Mouse (Mus musculus) gastrocnemius, postnatal 14 days (tissue): Measurements from ENCODE around the gene Nfyc. TPM values are rescaled to one million over a fixed set of nuclear protein-coding genes. Genes with fewer than 3 reads are reported as not detected.

ENCODE experiments used
- DNase-seq: peaks from one replicate; pipeline ENCODE4 v3.0.0; 2021; ENCODE audit warnings: mixed read lengths
- intact Hi-C: fragments of 180-260 bp; cut with DNase I; formaldehyde crosslinking; loops from one replicate; pipeline ENCODE4 v1.15.1; 2025; ENCODE audit warnings: low total_unique reads
- total RNA-seq, 2 experiments: library from RNA; stranded (reverse); gene quantifications; 2 replicates each; pipeline ENCODE4 v1.2.3; 2021

Gene Nfyc
- total RNA-seq, 2 experiments from 2014 or later, result 43.7 to 44.3 TPM

DNA sequence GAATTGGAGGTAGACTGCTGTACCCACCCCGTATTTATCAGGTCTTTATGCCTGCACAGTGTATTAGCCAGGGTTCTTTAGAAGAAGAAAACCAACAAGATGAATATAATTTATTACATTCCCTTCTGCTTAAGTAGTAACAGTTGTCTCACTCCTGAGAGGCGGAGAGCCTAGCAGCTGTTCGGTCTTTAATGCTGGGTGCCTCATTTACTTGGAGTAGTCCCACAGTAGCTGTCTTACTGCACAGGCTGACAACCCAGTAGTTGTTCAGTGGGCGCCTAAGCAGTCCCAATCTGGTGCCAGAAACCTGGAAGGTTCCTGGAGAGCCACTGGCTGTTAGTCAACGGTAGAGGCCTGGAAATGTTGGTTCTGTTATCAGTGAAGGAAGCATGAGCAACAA lies 605 bp downstream of the Nfyc start:
- DNase-seq, result no peak
- intact Hi-C loops, result no loop called here

DNA sequence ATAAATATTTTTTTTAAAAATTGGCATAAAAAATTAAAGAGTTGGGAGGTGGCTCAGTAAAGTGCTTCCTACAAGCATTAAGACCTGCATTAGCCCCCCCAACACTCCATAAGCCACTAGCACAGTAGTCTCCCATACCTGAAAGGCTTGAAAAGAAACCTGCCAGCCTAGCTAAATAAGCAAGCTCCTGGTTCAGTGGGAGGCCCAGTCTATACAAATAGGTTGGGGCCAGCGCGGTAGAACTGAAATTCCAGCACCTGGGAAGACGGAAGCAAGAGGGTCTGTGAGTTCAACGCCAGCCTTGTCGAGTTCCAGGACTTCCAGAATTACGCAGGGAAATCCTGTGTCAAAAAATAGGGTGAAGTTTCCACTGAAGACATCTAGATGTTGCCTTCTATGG lies 5.0 kb downstream of the Nfyc start:
- DNase-seq, result no peak
- intact Hi-C loops, result no loop called here

DNA sequence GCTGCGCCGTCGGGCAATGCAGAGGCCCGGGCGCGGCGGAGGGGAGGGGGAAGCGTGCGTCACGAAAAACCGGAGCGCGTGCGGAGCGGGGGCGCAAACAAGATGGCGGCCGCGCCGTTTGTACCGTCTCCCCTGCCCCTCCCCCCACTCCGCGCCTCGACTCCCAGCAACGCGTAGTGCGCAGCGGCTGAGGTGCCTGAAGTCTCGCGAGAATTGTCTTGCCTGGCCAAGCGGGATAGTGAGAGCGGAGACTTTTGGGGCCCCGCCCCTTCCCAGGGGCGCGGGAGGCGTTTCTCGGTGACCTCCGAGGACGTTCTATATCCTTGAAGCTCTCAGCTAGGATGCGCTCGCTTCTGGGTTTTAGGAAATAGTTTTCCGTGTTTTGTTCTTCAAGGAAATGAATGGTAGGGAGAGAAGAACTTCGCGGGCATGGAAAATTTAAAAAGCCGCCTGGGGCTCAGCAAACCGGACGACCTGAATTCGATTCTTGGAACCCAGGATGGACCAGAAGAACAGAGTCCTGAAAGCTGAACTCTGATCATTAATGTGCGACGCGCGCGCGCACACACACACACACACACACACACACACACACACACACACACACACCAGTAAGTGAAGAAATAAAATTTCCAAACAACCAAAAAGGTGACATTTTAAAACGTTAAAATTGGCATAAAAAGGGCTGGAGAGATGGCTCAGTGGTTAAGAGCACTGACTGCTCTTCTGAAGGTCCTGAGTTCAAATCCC lies 5.6 kb downstream of the Nfyc start:
- DNase-seq, result peak; percentile 99
- intact Hi-C loops, result no loop called here

DNA sequence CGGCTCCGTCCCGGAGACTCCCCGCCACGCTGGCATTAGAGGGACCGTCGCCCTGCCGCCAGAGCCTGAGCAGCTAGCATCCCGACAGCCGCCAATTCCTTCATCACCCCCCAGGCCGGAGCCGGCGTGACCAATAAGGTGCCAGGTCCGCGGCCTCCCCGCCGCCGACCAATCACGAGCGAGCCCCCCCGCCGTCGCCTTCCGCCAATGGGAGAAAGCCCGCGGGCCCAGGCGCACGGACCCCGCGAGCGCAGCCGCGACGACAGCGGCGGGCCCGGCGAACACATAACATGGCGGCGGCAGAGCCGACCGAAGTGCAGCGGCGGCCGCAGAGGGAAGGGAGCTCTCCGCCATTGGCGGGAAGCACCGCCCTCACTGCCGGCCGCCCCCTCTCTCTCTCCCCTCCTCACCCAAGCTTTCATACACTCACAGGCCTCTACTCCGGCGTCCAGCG lies 6.2 kb downstream of the Nfyc start:
- intact Hi-C loops, result no loop called here
- DNase-seq, result peak; percentile 98

DNA sequence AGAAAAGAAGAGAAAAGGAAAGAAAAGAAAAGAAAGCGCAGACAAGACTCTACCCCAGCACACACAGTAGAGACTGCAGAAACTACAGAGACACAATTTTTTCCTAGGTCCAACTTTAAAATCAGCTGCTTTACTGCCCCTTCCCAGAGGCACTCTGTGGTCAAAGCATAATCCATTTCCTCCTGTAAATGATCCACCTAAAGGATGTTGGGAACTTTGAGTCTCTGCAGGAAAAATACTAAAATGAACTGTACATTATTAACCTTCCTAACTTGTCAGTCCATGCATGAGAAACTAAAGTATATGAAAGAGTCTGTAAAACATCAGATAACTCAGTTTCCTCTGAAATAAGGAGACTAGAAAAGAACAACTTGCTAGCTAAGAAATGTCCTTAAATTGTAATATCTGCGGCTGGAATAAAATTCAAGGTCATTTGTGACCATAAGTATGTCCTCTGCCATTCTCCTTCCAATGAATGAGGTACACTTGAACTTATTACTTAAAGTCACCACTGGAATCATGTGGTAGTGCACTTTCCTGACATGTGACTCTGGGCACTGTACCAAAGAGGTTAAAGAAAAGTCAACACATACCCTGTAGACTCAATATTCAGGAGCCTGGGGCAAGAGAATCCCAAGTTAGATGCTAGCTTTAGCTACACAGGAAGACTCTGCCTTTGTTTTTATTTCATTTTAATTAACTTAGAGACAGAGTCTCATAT lies 9.0 kb downstream of the Nfyc start:
- no peak for DNase-seq
- intact Hi-C loops, result no loop called here

DNA sequence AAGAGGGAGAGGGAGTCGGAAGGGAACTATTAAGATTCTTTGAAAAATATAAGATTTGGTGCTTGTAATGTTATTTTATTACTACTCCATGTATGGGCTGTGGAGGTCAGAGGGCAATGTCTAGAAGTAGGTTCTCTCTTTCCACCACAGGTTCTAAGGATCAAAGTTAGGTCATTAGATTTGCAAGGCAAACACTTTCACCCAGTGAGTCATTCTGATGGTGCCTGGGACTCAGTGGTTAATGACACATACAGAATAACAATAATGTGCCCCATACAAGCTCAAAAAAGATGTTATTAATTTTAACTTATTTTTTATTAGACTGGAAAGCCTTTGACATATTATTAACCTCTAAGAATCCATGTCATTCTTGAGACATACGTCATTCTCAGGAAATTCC lies 11.5 kb downstream of the Nfyc start:
- intact Hi-C loops, result no loop called here
- DNase-seq, result no peak

DNA sequence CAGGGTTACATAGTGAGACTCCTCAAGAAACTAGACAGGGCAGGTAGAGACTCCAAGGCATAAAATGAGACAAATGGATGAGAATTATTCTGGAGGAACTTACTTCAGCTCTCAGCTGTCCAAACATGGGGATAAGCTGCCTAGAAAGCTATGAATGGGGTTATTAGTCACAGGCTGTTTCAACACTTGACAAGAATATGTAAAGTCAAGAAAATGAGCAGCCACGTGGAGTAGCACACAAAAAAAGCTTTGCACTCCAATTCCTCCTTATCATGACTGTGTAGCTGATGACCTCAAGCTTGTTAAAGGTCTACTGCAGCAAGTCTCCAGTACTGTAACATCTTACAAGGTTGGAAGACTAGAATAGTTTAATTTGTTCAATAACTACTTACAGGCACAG lies 12.1 kb downstream of the Nfyc start:
- intact Hi-C loops, result no loop called here
- DNase-seq, result no peak

DNA sequence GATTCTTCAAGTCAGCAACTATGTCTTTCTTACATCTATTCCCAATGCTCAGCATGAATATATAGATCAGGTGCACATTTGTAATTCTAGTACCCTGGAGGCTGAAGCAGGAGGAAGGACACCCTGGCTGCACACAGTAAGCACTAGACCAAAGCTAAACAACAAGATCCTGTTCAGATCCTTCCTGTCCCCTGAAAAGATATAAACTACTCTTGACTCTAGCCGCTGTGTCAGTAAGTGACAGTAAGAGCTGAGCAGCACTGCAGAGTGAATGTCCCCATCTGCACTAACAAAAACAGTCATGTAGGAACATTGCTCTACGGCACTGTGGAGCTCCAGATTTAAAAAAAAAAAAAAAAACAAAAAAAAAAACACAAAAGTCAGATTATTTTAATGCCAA lies 13.4 kb downstream of the Nfyc start:
- no peak for DNase-seq
- intact Hi-C loops, result no loop called here

DNA sequence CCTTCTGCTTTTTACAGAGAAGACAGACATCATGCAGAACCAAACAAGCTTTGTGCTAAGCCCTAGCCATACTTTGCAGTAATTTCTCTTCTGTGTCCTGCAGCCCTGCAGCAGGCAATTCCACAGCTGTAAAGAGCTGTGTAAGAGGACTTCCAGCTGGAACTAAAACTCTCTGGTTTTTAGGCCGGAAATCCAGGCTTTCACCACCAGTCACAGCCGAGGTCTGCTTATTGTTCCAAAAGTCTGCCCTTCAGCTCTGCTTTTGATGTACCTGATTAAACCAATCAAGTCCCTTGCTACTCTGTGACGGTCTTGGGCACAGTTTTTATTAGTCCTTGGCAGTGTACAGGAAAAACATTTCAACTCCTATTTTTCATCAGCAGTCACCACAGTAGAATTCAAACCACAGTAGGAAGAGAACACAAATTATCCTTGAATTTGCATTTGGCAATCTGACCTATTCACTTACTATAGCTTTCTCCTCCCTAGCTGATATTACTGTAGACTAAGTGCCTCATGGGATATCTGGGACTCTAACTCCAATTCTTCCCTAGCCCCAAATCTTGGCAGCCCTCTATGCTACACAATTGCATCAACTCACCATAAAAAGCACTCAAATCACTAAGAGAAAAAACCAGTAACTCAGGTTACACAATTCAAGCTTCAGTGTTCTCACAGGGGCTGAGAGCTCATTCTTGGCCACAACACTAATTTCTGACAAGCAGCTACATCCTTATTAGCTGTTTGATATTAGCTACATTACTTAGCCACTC lies 14.2 kb downstream of the Nfyc start:
- no peak for DNase-seq

DNA sequence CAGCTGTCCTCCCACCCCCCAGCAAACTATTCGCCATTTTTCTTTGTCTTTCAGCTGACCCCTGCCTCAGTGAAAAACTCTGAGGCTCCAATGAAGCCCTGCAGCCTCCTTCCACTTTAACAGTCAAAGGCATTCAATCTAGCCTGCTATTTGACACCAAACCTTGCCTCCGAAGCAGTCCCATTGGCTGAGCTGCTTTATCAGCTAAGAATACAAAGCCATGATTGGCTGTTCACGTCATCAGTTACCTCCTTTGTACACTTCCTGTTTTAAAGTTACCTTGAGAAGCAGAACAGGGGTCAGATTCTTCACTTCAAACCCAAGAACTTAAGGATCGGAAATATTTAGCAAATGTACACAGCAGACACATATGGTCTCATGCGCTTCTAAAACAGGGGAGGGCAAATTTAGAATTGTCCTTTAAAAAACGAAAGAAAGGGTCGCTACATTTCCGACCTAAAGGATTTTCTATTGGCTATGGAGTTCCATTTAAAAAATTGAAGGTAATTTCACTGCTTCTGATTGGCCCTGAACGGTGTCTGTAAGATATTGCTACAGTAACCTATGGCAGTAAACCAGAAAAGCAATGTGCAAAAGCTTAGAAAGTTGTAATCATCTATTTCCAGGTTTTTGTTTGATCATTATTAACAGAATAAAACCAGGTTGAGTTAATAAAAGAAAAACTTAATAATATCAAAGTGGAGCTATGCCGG lies 15.6 kb downstream of the Nfyc start:
- DNase-seq, result peak; percentile 65
- intact Hi-C loops, result no loop called here

More for the DNA sequence above, 14.2 kb downstream of the Nfyc start:
- intact Hi-C loops, result no loop called here

DNA sequence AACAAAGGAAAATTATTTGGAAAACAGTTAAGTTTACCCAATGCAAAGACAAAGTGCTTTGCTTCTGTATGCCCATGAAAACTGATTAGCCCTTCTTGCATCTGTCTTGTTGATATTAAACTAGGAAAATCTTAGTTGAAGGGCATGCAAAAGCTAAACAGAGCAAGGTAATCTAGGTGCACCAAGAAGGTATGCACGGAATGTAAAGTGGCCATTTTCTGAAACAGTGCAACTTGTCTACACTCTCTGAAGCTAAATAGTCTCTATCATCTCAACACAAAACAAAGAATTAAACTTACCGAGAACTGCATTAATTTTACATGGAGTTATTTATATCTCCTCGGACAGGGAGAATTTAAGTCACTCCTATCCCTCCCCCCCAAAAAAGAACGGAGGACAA lies 16.2 kb downstream of the Nfyc start:
- intact Hi-C loops, result no loop called here
- DNase-seq, result no peak

DNA sequence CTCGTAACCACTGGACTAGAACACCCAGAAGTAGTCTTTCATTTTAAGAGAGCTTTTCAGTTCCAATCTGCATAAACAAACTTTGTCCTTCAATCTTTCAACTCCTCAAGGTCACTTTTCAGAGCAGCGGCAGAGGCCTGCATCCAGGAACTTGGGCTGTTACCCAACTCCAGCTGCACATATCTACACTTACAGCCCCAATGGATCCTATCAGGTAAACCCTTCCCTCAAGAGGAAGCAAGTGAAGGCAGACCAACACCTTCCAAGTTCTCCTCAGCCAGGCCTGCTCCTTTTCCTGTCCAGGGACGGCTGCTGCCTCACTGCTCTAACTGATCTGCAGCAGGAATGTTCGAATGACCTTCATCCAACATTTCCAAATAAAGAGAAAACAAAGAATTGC lies 17.2 kb downstream of the Nfyc start:
- DNase-seq, result no peak

DNA sequence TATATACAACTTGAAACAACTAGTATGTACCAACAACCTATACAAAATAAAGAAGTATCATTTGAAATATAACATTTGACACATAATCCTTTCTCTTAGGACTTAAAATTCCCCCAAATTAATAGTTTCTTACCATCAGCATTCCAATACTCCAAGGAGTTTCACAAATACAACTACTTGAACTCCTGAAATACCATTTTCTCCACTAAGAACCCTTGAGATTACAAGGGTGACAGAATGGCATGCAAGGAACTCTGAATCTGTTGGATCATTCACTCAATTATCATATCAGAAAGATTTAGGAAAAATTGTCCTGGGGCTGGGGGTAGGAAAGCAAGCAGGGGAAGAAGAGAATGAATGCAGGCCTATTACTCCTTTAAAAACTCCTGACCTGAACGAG lies 17.6 kb downstream of the Nfyc start:
- DNase-seq, result no peak

More for the DNA sequence above, 17.2 kb downstream of the Nfyc start:
- intact Hi-C loops, result no loop called here

DNA sequence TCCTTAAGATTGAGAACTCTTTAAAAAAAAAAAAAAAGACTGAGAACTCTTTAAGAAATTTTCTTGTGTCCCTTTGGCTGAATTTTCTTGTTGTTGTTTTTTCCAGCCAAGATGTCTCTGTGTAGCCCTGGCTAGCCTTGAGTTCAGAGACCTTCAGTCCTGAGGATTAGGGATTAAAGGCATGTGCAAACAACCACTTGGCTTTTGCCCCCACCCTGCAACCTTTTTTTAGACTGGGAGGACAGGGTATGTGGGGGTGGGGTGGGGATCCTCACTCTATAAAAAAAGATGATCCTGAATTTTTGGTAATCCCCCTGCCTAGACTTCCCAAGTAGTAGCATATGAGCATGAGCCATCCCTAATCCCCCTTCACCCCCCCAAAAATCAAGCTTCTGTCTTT lies 25.6 kb downstream of the Nfyc start:
- intact Hi-C loops, result no loop called here
- DNase-seq, result no peak

More for the DNA sequence above, 17.6 kb downstream of the Nfyc start:
- intact Hi-C loops, result no loop called here

DNA sequence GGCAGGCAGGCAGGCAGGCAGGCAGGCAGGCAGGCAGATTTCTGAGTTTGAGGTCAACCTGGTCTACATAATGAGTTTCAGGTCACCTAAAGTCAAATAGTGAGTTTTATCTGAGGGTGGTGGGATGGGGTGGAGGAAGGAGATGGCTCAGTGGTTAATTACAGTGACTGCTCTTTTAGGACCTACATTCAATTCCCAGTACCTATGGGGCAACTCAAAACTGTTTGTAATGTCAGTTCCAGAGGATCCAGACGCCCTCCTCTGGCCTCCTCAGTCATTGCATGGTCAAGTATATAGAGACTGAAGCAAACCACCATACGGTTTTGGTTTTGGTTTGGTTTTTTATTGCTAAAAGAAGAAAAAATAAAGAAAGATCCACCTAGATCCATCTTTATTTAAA lies 29.9 kb downstream of the Nfyc start:
- intact Hi-C loops, result no loop called here
- DNase-seq, result no peak

DNA sequence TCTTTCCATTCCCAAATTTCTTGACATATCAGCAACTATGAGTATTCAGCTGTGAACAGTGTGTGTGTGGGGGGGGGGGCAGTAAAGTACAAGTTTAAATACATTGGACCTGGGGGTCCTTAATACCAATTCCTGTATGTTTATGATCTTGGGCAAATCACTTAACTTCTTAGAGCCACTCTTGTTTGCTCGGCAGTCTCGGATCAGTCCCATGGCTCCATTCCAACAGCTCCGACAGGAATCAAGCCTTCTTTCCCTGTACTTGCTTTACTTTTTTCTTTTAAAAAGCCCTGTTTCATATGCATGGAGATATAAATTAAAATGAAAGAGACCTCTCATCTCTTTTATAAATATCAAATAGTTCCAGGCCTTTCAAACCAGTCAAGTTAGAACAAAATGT lies 30.7 kb downstream of the Nfyc start:
- no peak for DNase-seq
- intact Hi-C loops, result no loop called here

DNA sequence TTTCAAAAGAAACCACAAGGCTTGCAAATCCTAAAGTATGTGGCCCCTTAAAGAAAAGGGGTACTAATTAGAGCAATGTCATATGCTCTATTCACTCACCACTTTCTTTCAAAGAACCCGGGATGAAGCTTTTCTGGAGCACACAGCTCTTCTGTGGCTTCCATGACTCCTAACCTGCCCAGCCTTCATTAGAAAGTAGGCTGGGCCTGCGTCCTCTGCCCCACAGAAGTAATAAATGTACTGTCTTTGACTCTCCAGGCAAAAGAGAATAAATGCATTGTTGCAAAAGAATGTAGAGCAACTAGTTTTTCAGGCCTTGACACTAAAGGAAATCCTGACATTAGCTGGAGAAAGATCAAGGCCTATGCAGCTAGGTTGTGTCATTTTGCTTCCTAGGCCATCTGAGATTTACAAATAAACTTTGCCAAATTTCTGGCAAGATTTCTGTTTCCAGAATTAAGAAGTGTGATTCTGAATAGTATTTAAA lies 31.6 kb downstream of the Nfyc start:
- intact Hi-C loops, result no loop called here
- no peak for DNase-seq

DNA sequence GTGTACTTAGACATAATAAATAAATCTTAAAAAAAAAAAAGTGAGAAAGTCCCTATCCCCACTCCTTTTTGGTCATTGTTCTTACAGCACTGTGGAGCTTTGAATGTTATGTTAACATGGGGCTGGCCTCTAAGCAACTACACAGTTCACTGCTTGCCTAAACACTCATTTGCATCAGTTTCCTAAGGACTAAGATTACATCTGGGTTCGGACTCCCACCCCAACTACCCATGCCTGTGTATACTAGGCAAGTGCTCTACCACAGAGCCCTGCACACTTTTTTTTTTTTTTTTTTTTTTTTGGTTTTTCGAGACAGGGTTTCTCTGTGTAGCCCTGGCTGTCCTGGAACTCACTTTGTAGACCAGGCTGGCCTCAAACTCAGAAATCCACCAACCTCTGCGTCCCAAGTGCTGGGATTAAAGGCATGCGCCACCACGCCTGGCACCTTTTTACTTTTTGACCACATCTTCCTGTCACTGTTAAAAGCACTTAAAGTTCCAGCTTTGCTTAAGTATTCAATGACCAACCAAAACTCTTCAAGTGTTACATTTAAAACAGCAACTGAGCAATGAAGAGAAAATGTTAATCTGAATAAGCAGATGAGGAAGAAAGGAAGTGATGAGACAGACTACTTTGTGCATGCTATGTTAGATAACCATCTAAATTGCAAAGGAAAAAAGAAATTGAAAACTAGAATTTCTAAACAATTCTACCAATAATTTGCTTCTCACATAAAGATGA lies 33.2 kb downstream of the Nfyc start:
- intact Hi-C loops, result no loop called here
- DNase-seq, result no peak

DNA sequence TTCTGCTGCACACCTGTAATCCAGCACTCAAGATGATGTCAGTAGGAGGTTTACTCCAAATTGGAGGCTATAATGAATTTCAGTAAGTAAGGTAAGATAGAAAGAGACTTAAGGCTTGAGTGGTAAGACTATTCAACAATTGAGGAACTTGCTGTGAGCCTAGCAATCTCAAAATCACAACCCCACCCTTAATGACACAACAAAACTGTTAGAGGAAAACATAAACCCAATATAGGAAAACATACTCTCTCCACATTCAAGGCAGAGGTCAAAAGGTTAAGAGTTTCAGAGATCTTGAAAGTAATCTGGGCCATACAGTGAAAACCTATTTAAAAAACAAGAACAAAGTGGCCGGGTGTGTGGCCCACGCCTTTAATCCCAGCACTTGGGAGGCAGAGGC lies 34.7 kb downstream of the Nfyc start:
- intact Hi-C loops, result no loop called here
- DNase-seq, result no peak
